Mouse (Mus musculus) frontal cortex, postnatal 36 days (tissue): ENCODE measurements around the gene Arl10.
A peak's percentile ranks its signal among the peaks of the same experiment; 100 is the strongest.

Experiments
- DNase-seq, 2 experiments: peaks; one replicate each; pipeline ENCODE4 v3.0.0; 2022; ENCODE audit warnings: low spot score in 2 of 2

Arl10 gene

GRCm38 (mm10) chr13:54574854-54575481 is at the start of gene Arl10:
Gene Arl10, plus strand, starts transcription at chr13:54575015.
- DNase-seq = peak; percentile 62 to 75

- DNase-seq = no peak
Observed at GRCm38 (mm10) chr13:54527140-54527539, 47.7 kb upstream of the Arl10 start.

- DNase-seq = no peak
Observed at GRCm38 (mm10) chr13:54532134-54532533, 42.7 kb upstream of the Arl10 start.

GRCm38 (mm10) chr13:54548036-54548435 is 26.8 kb upstream of the Arl10 start:
- DNase-seq = no peak

- no peak for DNase-seq
Observed at GRCm38 (mm10) chr13:54556176-54556575, 18.6 kb upstream of the Arl10 start.

GRCm38 (mm10) chr13:54556796-54557195 is 18.0 kb upstream of the Arl10 start:
- DNase-seq = peak; percentile 31 to 36

GRCm38 (mm10) chr13:54557652-54558051 is 17.2 kb upstream of the Arl10 start:
- DNase-seq = no peak

GRCm38 (mm10) chr13:54559656-54560055 is 15.2 kb upstream of the Arl10 start:
- no peak for DNase-seq

GRCm38 (mm10) chr13:54560608-54561007 is 14.2 kb upstream of the Arl10 start:
- DNase-seq = peak; percentile 37 to 42

- no peak for DNase-seq
Observed at GRCm38 (mm10) chr13:54562562-54562961, 12.3 kb upstream of the Arl10 start.

- no peak for DNase-seq
Observed at GRCm38 (mm10) chr13:54564232-54565200, 10.3 kb upstream of the Arl10 start.

- DNase-seq = peak; percentile 90 to 96
Observed at GRCm38 (mm10) chr13:54565201-54565581, 9.6 kb upstream of the Arl10 start, which contains the start of gene 4833439L19Rik. Gene 4833439L19Rik, minus strand, starts transcription at chr13:54565435.

GRCm38 (mm10) chr13:54565594-54566345 is 9.0 kb upstream of the Arl10 start:
- DNase-seq = peak; percentile 31 to 41

GRCm38 (mm10) chr13:54568380-54568779 is 6.4 kb upstream of the Arl10 start:
- no peak for DNase-seq

GRCm38 (mm10) chr13:54569282-54569681 is 5.5 kb upstream of the Arl10 start:
- no peak for DNase-seq

- no peak for DNase-seq
Observed at GRCm38 (mm10) chr13:54570736-54571135, 4.1 kb upstream of the Arl10 start.

GRCm38 (mm10) chr13:54571637-54572036 is 3.2 kb upstream of the Arl10 start:
- DNase-seq = no peak

- DNase-seq = no peak
Observed at GRCm38 (mm10) chr13:54572621-54573020, 2.2 kb upstream of the Arl10 start.

GRCm38 (mm10) chr13:54575489-54575888 is 674 bp downstream of the Arl10 start:
- no peak for DNase-seq

GRCm38 (mm10) chr13:54577652-54578507 is 3.1 kb downstream of the Arl10 start:
- DNase-seq = no peak

- DNase-seq = no peak
Observed at GRCm38 (mm10) chr13:54581385-54581784, 6.6 kb downstream of the Arl10 start.
